Mouse (Mus musculus) ES-E14 (cell line): ENCODE results near the gene Icam1.

Experiments
- CHD2 ChIP-seq: IDR thresholded peaks from 2 replicates; pipeline ENCODE4 v1.6.1; 2014; ENCODE audit warnings: mild to moderate bottlenecking, low read depth, low read length, inconsistent platforms
- HCFC1 ChIP-seq: IDR thresholded peaks from 2 replicates; pipeline ENCODE4 v1.6.1; 2012; ENCODE audit warnings: low read length, inconsistent platforms, borderline replicate concordance; ENCODE audit not compliant: insufficient read depth
- ZC3H11A ChIP-seq: IDR thresholded peaks from 2 replicates; pipeline ENCODE4 v1.6.1; 2012; ENCODE audit warnings: low read depth, mild to moderate bottlenecking, inconsistent platforms, low read length, borderline replicate concordance
- ZNF384 ChIP-seq: IDR thresholded peaks from 2 replicates; pipeline ENCODE4 v1.6.1; 2012; ENCODE audit warnings: low read depth, low read length, inconsistent platforms

GRCm38 (mm10) chr9:20986952-20987686, 28.7 kb upstream of the Icam1 start:
- TF ChIP-seq CHD2, result no peak
- TF ChIP-seq HCFC1, result no peak
- TF ChIP-seq ZNF384, result no peak
- no peak for TF ChIP-seq ZC3H11A
